10 mouse cellular contexts compared by ENCODE assay signal in the genomic region with DNA sequence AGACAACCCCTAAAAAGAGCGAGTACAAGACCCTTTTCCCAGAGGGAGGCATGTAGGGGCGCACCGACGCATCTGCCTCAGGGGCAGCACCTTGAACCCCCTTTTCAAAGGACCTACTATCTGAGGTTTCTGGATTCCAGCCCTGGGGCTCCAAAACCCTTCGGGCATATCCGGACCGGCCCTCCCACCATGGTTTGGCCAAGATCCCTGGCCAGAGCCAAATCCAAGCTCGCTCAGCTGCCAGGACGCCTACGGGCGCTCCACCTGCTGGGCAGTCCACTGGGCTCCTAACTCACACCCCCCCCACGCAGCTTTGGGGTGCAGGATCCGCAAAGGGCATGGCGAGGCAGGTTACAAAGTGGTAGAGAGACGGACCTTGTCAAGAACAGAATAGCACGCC. TPM values are rescaled to one million over a fixed set of nuclear protein-coding genes. Genes with fewer than 3 reads are reported as not detected.
DNase-seq lines count a peak whose midpoint lies in the region; ATAC-seq lines count a peak whose summit lies in the region.
"Had no signal": no experiment of that assay in that cellular context is flagged by ENCODE, and none has a peak within 500 bp of the region (broad histone marks: within the 10 kb centered on the region; RNA-seq: fewer than 3 reads in every experiment).

No protein-coding gene starts in this region.

- no peaks in the 10 kb centered on the region for H3K36me3 ChIP-seq in forebrain, embryonic 16.5 days (ENCODE audit: control insufficient read depth, insufficient read depth)
- no peaks in the 10 kb centered on the region for H3K36me3 ChIP-seq in intestine, embryonic 14.5 days (ENCODE audit: control insufficient read depth, insufficient read depth, low read length)
- no peaks in the 10 kb centered on the region for H3K36me3 ChIP-seq in liver, embryonic 15.5 days (replicated peaks)

- 0 out of 2 replicates have a peak overlapping the region, but pooled peaks have one; percentile 3 for H3K9ac ChIP-seq in forebrain, embryonic 16.5 days (replicated peaks; ENCODE audit: low read depth, low read length)
- peak overlapping the region; percentile 58; the same call in 1 of the 2 replicates for H3K9ac ChIP-seq in intestine, embryonic 14.5 days (ENCODE audit: low read length)
- no peak overlapping the region for H3K9ac ChIP-seq in liver, embryonic 15.5 days

- no peak overlapping the region for H3K27ac ChIP-seq in brown adipose tissue, adult 24 weeks (replicated peaks; ENCODE audit: low read depth, low read length)
- no peak overlapping the region for H3K27ac ChIP-seq in forebrain, embryonic 16.5 days (ENCODE audit: low read length)
- H3K27ac ChIP-seq in intestine, embryonic 14.5 days (ENCODE audit: low read depth): no peak overlapping the region
- no peak overlapping the region for H3K27ac ChIP-seq in liver, embryonic 15.5 days (replicated peaks)
- H3K27ac ChIP-seq: macrophage had no signal

- peaks cover 22% of the 10 kb centered on the region for H3K27me3 ChIP-seq in forebrain, embryonic 16.5 days (replicated peaks; ENCODE audit: control insufficient read depth, insufficient read depth, low read length)
- H3K27me3 ChIP-seq in intestine, embryonic 14.5 days (replicated peaks; ENCODE audit: control insufficient read depth, insufficient read depth, low read length): 0 out of 2 replicates have a peak, but pooled peaks cover 4% of the 10 kb centered on the region
- peaks cover 52% of the 10 kb centered on the region for H3K27me3 ChIP-seq in liver, embryonic 15.5 days

- peak; percentile 48 to 57 for DNase-seq in adrenal gland, adult 18-20 months (ENCODE audit: low spot score in 2 of 2)
- DNase-seq in adrenal gland, postnatal 4 days (ENCODE audit: low spot score in 2 of 2): no peak
- no peak for DNase-seq in intestine, embryonic 14.5 days (ENCODE audit: low spot score)
- peak; percentile 69 for DNase-seq in ovary, postnatal 36 days (ENCODE audit: low spot score)

- no peak for ATAC-seq in forebrain, embryonic 16.5 days
- ATAC-seq in intestine, embryonic 14.5 days (replicated peaks; ENCODE audit: low FRiP score, low TSS enrichment, low read depth): no peak
- ATAC-seq in liver, embryonic 15.5 days (ENCODE audit: insufficient read depth): no peak
- ATAC-seq in frontal cortex, adult (ENCODE audit: low TSS enrichment): no peak

- WGBS in forebrain, embryonic 16.5 days: 54% methylated on average over 16 of the region's 16 CpGs
- WGBS in intestine, embryonic 14.5 days: 64% methylated on average over 16 of the region's 16 CpGs
- 60% methylated on average over 16 of the region's 16 CpGs for WGBS in liver, embryonic 15.5 days (ENCODE audit: insufficient replicate concordance)

- peak overlapping the region; percentile 77 for H3K4me2 ChIP-seq in forebrain, embryonic 16.5 days (ENCODE audit: low read length)
- peak overlapping the region; percentile 97 for H3K4me2 ChIP-seq in intestine, embryonic 14.5 days (ENCODE audit: low read length)
- H3K4me2 ChIP-seq in liver, embryonic 15.5 days: peak overlapping the region; percentile 62; the same call in 1 of the 2 replicates

- H3K4me1 ChIP-seq in brown adipose tissue, adult 24 weeks (ENCODE audit: control insufficient read depth, insufficient read depth, insufficient read length, low read length): peaks cover 10% of the 10 kb centered on the region
- H3K4me1 ChIP-seq in forebrain, embryonic 16.5 days (replicated peaks; ENCODE audit: control insufficient read depth, insufficient read depth, low read length): peaks cover 15% of the 10 kb centered on the region
- H3K4me1 ChIP-seq in intestine, embryonic 14.5 days (replicated peaks; ENCODE audit: control insufficient read depth, insufficient read depth, low read length): peaks cover 30% of the 10 kb centered on the region
- no peaks in the 10 kb centered on the region for H3K4me1 ChIP-seq in liver, embryonic 15.5 days (replicated peaks)

- peak overlapping the region; percentile 61 for H3K4me3 ChIP-seq in brown adipose tissue, adult 24 weeks (ENCODE audit: insufficient read depth, low read depth, low read length)
- peak overlapping the region; percentile 46 for H3K4me3 ChIP-seq in forebrain, embryonic 16.5 days (replicated peaks; ENCODE audit: low read length)
- H3K4me3 ChIP-seq in intestine, embryonic 14.5 days (ENCODE audit: low read depth, low read length): peak overlapping the region; percentile 66
- H3K4me3 ChIP-seq in liver, embryonic 15.5 days (replicated peaks): peak overlapping the region; percentile 48

- H3K9me3 ChIP-seq in forebrain, embryonic 16.5 days (ENCODE audit: control insufficient read depth, low read length): no peaks in the 10 kb centered on the region
- no peaks in the 10 kb centered on the region for H3K9me3 ChIP-seq in intestine, embryonic 14.5 days (ENCODE audit: control insufficient read depth, low read length)
- H3K9me3 ChIP-seq in liver, embryonic 15.5 days (replicated peaks): no peaks in the 10 kb centered on the region

RNA-seq across cellular contexts. Expression of a gene that starts 0.7 kb away (rescaled TPM):
- 10 to 100 TPM; 36.0 to 43.6 TPM for total RNA-seq in adrenal gland, adult 18-20 months (2021)
- 10 to 100 TPM; 20.5 to 20.6 TPM for total RNA-seq in adrenal gland, postnatal 4 days (2021)
- 1.3 and 1.4 TPM in 2 replicates for polyA plus RNA-seq in brown adipose tissue, adult 24 weeks (2012; ENCODE audit: insufficient read depth, insufficient read length, missing spikeins)
- 8.9 and 9.9 TPM in 2 replicates for polyA plus RNA-seq in forebrain, embryonic 16.5 days (2015; fragmentation: Nextera tagmentation; extraction: Ambion mirVana)
- polyA plus RNA-seq in intestine, embryonic 14.5 days (2014; fragmentation: Nextera tagmentation; extraction: Ambion mirVana): 21.0 and 24.1 TPM in 2 replicates
- 1.0 and 1.3 TPM in 2 replicates for polyA plus RNA-seq in liver, embryonic 15.5 days (2015; fragmentation: Nextera tagmentation; extraction: Ambion mirVana)
- total RNA-seq: common myeloid progenitor, adult 5-6 weeks had no signal
- polyA plus RNA-seq: macrophage had no signal

Comparison
In these comparisons a context has a peak if more than half of its experiments do, and no peak if none do; other contexts are left out.
1. DNase-seq: peak in adrenal gland, adult 18-20 months (2 of 2) and ovary, postnatal 36 days (single experiment); none in adrenal gland, postnatal 4 days (0 of 2) and intestine, embryonic 14.5 days (single experiment).
2. Peak in every context shown above with its lines, with median percentiles within 50 percentile points of each other: H3K4me3 ChIP-seq and H3K4me2 ChIP-seq.